Mouse (Mus musculus): ENCODE data around the gene Cdk18. TPM values are rescaled to one million over a fixed set of nuclear protein-coding genes. Genes with fewer than 3 reads are reported as not detected.
"Not testable (repeated sequence)": the region's sequence is repeated elsewhere in the genome, so short reads cannot be mapped to it uniquely, and the experiment has no call there.

Cdk18 gene
- total RNA-seq (2021) = 10 to 100 TPM; 26.9 to 28.7 TPM

GRCm38 (mm10) chr1:132139416-132139864 is at the start of gene Cdk18:
Cdk18 (minus strand) TSS chr1:132139684.
- DNase-seq (ENCODE audit: low spot score in 2 of 2) = peak; percentile 30 to 42
- intact Hi-C loops (cut with DNase I) = no loop called here

DNA sequence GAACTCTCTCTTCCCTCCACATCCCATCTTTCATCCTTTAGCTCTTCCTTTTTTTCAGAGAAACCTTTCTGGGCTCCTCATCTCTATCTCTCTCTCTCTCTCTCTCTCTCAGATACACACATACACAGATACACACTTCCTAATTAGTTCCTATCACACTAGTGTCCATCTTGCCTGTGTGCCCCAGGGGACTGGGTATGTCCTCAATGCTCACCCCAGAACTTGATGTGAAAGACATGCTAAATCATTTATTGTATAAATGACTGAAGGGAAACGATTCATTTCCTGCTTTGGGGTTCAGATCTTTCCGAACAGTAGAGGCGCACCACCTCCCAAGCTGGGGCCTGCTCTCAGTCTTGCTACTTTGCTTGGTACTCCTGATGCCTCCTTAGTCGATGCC is 49.7 kb upstream of the Cdk18 start:
- DNase-seq (ENCODE audit: low spot score in 2 of 2) = no peak
- intact Hi-C loops (cut with DNase I) = no loop called here

DNA sequence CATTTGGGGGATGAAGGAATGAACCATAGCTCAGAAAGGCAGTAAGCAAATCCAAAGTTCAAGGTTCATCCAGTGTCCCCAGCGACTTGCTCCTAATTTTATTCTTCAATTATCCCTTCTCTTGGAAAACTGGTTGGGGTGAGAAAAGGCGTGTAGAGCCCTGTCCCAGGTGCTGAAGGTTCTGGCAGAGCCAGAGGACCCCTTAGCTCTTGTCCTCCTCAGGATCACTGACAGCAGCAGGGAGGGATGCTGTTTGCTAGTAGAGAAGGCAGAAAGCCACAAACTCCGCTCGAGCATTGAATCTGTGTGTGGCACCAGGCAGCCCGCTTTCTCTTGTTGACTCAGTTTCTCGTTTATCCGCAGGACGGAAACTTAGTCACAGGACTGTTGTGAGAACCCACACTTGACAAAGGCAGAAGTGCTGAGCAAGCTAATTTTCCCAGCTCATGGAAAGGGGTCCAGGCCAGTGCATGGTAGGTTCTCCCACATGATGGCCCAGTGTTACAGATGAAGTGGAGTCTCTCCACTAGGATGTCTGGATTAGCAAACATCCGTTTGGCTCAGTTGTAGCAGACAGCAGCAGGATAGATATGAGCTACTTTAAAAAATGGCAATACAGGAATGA is 49.1 kb upstream of the Cdk18 start:
- DNase-seq (ENCODE audit: low spot score in 2 of 2) = no peak
- intact Hi-C loops (cut with DNase I) = no loop called here

DNA sequence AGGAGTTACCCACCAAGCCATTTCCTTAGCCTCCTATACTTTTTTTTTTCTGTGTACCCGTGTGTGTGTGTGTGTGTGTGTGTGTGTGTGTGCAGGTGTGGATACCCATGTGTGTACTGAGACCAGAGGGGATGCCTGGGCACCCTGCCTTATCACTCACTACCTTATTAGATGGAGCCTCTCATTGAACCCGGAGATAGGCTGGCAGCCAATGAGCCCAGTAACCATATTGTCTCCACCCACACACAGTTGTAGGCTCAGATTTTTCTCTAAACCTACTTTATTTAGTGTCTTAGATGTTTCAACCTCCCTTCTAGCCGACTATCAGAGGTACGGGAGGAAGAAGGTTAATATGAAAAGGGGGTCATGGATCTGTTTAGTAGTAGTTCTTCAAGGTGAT is 46.8 kb upstream of the Cdk18 start:
- intact Hi-C loops (cut with DNase I) = no loop called here
- no peak for DNase-seq (ENCODE audit: low spot score in 2 of 2)

- DNase-seq (ENCODE audit: low spot score in 2 of 2) = no peak
- intact Hi-C loops (cut with DNase I) = no loop called here
Observed at GRCm38 (mm10) chr1:132171619-132172018, 32.1 kb upstream of the Cdk18 start.

- no peak for DNase-seq (ENCODE audit: low spot score in 2 of 2)
- intact Hi-C loops (cut with DNase I) = no loop called here
Observed at GRCm38 (mm10) chr1:132170698-132171097, 31.2 kb upstream of the Cdk18 start.

- peak in 1 of 2 experiments; percentile 45 for DNase-seq (ENCODE audit: low spot score in 2 of 2)
- intact Hi-C loops (cut with DNase I) = no loop called here
Observed at GRCm38 (mm10) chr1:132168115-132168767, 28.8 kb upstream of the Cdk18 start.

- intact Hi-C loops (cut with DNase I) = no loop called here
Observed at GRCm38 (mm10) chr1:132165859-132166258, 26.4 kb upstream of the Cdk18 start.

DNA sequence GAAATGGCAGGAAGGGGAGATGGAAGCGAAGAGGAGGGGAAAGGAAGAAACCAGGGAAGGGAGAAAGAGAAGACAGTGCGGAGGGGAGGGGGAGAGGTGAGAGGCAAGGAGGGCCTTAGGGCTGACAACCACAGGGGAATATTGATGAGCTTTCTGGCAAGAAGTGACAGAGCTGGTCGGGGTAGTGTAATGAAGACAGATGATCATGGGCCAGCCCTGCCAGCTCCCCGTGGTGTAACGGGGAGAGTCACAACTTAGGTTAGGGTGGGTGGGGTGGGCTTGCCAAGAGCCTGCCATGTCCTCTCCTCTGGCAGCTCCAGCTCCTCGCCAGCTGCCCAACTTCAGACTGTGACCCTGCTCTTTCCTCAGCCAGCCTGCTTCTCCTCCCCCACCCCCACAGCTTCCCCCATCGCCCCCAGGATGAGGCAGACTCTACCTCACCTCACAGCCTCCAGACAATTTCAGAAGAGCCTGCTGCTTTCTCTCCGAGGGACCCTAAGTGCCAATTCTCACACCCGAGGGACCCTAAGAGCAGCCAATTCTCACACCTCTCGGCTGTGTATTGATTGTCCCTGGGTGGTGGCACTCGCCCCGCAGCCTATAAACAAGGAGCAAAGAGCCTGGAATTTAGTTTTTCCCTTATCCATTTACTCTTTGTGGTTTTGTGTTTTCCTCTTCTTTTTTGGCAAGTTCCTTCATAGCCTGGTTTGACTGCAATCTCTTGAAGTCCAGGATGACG is 25.5 kb upstream of the Cdk18 start:
- intact Hi-C loops (cut with DNase I) = no loop called here
- no peak for DNase-seq (ENCODE audit: low spot score in 2 of 2)

More at GRCm38 (mm10) chr1:132165859-132166258, 26.4 kb upstream of the Cdk18 start:
- DNase-seq (ENCODE audit: low spot score in 2 of 2) = no peak

GRCm38 (mm10) chr1:132162618-132163017 is 23.1 kb upstream of the Cdk18 start:
- intact Hi-C loops (cut with DNase I); DNase-seq (ENCODE audit: low spot score in 2 of 2): not testable (repeated sequence)

- no peak for DNase-seq (ENCODE audit: low spot score in 2 of 2)
- intact Hi-C loops (cut with DNase I) = no loop called here
Observed at GRCm38 (mm10) chr1:132161211-132161880, 21.9 kb upstream of the Cdk18 start.

- intact Hi-C loops (cut with DNase I) = loop anchor here (5.0 kb wide), 1 partner anchor 148 kb away; no protein-coding TSS in a partner anchor
- no peak for DNase-seq (ENCODE audit: low spot score in 2 of 2)
Observed at GRCm38 (mm10) chr1:132159681-132160080, 20.2 kb upstream of the Cdk18 start.

DNA sequence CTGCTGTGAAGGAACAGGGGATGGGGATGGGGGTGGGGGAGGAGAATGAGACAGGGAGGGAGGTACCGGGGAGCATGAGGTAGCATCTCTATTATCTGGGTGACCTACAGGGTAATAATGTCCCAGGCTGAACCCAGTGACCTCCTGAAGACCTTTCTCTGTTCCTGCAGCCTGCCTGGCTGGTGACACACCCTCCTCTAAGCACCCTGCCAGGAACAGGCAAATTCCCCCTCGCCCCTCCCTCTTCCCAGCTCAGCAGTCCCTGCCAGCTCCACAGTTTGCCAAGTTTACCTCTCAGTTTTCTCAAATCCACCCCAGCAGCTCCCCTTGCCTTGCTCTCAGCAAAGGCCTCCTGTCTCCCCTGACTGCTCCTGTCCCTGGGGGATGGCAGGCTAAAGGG is 19.3 kb upstream of the Cdk18 start:
- no peak for DNase-seq (ENCODE audit: low spot score in 2 of 2)
- intact Hi-C loops (cut with DNase I) = loop anchor here (5.0 kb wide), 1 partner anchor 149 kb away; no protein-coding TSS in a partner anchor

DNA sequence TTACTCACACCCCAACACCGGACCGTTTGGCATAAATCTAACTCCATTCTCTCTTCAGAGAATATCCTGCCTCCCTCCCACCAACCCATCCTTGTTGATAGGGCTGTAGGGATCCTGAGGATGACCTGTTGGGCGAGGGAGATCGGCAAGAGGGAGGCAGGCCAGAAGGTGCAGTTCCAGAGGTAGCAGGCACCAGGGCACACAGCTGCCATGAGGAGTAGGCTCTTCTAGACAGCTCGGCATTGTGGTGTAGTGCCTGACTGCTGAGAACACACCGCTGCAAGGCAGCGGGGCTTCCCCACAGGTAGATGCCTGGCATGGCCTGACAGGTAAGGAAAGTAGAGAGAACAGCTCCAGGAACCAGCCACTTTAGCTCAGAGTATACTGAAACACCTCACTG is 18.3 kb upstream of the Cdk18 start:
- DNase-seq (ENCODE audit: low spot score in 2 of 2) = no peak
- intact Hi-C loops (cut with DNase I) = loop anchor here (1.0 to 5.0 kb wide), 4 partner anchors 53 to 199 kb away; no protein-coding TSS in a partner anchor

DNA sequence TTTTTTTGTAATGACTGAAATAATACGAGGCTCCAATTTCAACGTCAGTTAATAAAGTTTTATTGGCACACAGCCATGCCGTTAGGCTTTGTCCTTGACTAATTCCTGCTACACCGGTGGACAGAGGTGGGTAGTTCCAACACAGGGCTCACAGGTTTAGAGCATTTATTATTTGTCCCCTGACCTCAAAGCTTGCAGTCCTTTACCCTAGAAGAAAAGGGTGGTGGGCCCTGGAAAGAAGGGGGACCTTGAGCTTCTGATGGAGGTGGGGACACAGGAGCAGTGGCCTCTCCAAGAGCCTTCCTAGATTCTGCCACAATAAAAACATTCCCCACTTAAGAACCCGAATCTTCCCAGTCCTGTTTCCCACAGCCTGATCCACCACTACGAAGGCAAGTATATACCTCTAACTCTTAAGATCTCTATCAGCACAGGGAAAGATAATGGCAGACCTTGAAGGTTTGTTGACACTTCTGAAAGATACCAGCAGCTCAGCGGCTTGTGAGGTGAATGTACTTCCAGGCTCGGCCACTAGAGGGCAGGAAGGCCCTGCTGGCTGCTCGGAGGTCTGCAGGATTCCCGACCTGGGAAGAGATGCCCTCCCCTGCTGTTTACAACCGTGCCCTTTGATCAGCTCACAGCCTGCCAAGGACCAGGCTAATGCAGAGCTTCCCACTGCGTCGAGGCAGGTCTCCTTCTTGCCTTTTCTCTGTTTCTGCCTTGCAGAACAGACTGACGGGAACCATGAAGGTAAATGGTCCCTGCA is 17.7 kb upstream of the Cdk18 start:
- DNase-seq (ENCODE audit: low spot score in 2 of 2) = peak; percentile 90
- intact Hi-C loops (cut with DNase I) = loop anchor here (1.0 to 5.0 kb wide), 4 partner anchors 54 to 200 kb away; no protein-coding TSS in a partner anchor

- DNase-seq (ENCODE audit: low spot score in 2 of 2) = peak; percentile 81 to 85
- intact Hi-C loops (cut with DNase I) = loop anchor here (1.0 to 5.0 kb wide), 4 partner anchors 34 to 201 kb away; no protein-coding TSS in a partner anchor
Observed at GRCm38 (mm10) chr1:132155737-132156136, 16.3 kb upstream of the Cdk18 start.

GRCm38 (mm10) chr1:132153691-132154090 is 14.2 kb upstream of the Cdk18 start:
- intact Hi-C loops (cut with DNase I) = no loop called here
- DNase-seq (ENCODE audit: low spot score in 2 of 2) = peak in 1 of 2 experiments; percentile 35

GRCm38 (mm10) chr1:132153086-132153690 is 13.7 kb upstream of the Cdk18 start:
- DNase-seq (ENCODE audit: low spot score in 2 of 2) = no peak
- intact Hi-C loops (cut with DNase I) = no loop called here

DNA sequence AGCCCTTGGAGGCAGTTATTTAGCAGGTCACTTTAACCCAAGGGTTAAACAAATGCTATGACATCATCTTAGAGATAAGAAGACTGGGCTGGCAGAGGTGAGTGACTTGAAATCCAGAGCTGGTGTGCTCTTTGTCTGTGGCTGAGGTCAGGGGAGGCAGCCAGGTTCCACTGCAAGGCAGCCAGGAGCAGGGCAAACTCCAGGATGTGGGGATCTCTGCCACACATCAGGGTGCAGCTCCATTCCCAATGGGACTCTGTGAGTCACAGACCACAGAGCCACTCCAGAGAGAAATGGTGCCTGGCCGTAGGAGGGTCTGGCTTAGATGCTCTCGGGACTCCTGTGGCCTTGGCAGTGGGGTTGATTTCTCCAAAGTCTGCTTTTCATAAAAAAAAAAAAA is 12.4 kb upstream of the Cdk18 start:
- intact Hi-C loops (cut with DNase I) = no loop called here
- no peak for DNase-seq (ENCODE audit: low spot score in 2 of 2)

Data from left cerebral cortex, postnatal 25 days (tissue).